Mouse (Mus musculus) CH12.LX (cell line): ENCODE results near the gene P4ha2.

Experiments used
- CTCF ChIP-seq, 2 experiments: IDR thresholded peaks in 1 of 2; conservative IDR thresholded peaks in 1 of 2; 2 replicates each; pipeline ENCODE4 v1.5.1; 2011 to 2012; ENCODE audit warnings: low read depth in 2 of 2, low read length in 2 of 2, improper control_type of control experiment in 1 of 2, inconsistent platforms in 1 of 2, mild to moderate bottlenecking in 1 of 2, moderate library complexity in 1 of 2
- E2F4 ChIP-seq: IDR thresholded peaks from 2 replicates; pipeline ENCODE4 v1.6.1; 2011; ENCODE audit warnings: low read depth, low read length, improper control_type of control experiment; ENCODE audit not compliant: insufficient replicate concordance
- MAX ChIP-seq: IDR thresholded peaks from 2 replicates; pipeline ENCODE4 v1.6.1; 2011; ENCODE audit warnings: low read length, improper control_type of control experiment
- MAZ ChIP-seq: IDR thresholded peaks from 2 replicates; pipeline ENCODE4 v1.6.1; 2012; ENCODE audit warnings: low read depth, mild to moderate bottlenecking, inconsistent platforms, low read length, improper control_type of control experiment, moderate library complexity
- MXI1 ChIP-seq: IDR thresholded peaks from 2 replicates; pipeline ENCODE4 v1.6.1; 2011; ENCODE audit warnings: mild to moderate bottlenecking, low read depth, low read length, improper control_type of control experiment
- NELFE ChIP-seq: IDR thresholded peaks from 2 replicates; pipeline ENCODE4 v1.6.1; 2011; ENCODE audit warnings: low read depth, low read length, improper control_type of control experiment
- NRF1 ChIP-seq: IDR thresholded peaks from 2 replicates; pipeline ENCODE4 v1.6.1; 2014; ENCODE audit warnings: low read depth, mild to moderate bottlenecking, inconsistent platforms, low read length, improper control_type of control experiment, moderate library complexity
- POLR2A ChIP-seq: IDR thresholded peaks from 2 replicates; pipeline ENCODE4 v1.6.1; 2011; ENCODE audit warnings: low read depth, mild to moderate bottlenecking, improper control_type of control experiment, low read length
- SIN3A ChIP-seq: IDR thresholded peaks from 2 replicates; pipeline ENCODE4 v1.6.1; 2012; ENCODE audit warnings: low read length, improper control_type of control experiment, inconsistent platforms
- TBP ChIP-seq: conservative IDR thresholded peaks from 2 replicates; pipeline ENCODE4 v1.6.1; 2011; ENCODE audit warnings: low read depth, low read length, improper control_type of control experiment
- ZNF384 ChIP-seq: IDR thresholded peaks from 2 replicates; pipeline ENCODE4 v1.6.1; 2012; ENCODE audit warnings: low read depth, low read length, improper control_type of control experiment, inconsistent platforms

- TF ChIP-seq MXI1 (no peak), CTCF (conservative IDR thresholded peaks at IDR 0.05 in 1 of 2, IDR thresholded peaks at IDR 0.05 in 1 of 2; ENCODE audit: low read depth in 2 of 2, low read length in 2 of 2) (no peak), MAZ (no peak), TBP (no peak), SIN3A (no peak), ZNF384 (no peak), E2F4 (no peak), POLR2A (no peak), MAX (no peak), NELFE (no peak), NRF1 (no peak)
These were observed 6.8 kb downstream of the P4ha2 start for GRCm38 (mm10) chr11:54106676-54107075.
